In the genomic region with DNA sequence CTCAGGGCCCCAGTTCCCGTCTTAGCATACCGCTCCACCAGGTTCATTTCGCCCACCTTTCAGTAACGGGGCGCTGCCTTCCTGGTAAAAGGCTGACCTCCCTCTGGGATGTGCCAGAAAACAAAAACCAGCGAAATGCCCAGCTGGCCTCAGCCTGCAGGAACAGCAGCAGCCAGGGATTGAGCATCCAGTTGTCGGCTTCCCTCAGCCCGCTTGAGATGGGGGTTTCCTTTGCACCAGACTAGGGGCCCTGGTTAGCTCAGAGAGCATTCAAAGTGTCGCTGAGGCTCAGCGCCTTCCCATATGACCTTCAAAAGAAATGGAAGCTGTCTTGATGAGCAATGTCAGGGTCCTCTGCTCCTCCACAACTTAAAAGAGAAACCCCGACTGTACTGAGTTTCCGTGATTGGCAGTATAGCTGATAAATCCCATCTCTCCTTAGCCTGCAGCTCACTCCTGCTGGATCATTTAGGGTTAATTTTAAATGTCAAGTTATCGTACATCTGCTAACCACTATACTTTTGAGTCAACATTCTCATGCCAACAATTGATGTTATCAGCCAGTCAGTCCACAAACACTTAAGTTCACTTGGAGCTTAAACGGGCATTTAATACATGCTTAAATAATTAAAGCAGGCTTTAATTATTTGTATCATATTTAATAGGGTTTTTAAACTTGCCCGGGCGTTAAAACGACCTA, we compare ENCODE assay signal across 8 mouse cellular contexts. TPM values are rescaled to one million over a fixed set of nuclear protein-coding genes. Genes with fewer than 3 reads are reported as not detected.
DNase-seq lines count a peak whose midpoint lies in the region; ATAC-seq and TF ChIP-seq lines count a peak whose summit lies in the region.

No protein-coding gene starts in this region.

- peak overlapping the region; percentile 69 for H3K27ac ChIP-seq in embryonic facial prominence, embryonic 10.5 days (replicated peaks)
- peak overlapping the region; percentile 77; the same call in 1 of the 2 replicates for H3K27ac ChIP-seq in intestine, embryonic 14.5 days (ENCODE audit: low read depth)
- H3K27ac ChIP-seq in neural tube, embryonic 12.5 days, result no peak overlapping the region

- H3K9ac ChIP-seq in intestine, embryonic 14.5 days (ENCODE audit: low read length), result peak overlapping the region; percentile 49
- H3K9ac ChIP-seq in neural tube, embryonic 12.5 days, result peak overlapping the region; percentile 27

- peak; percentile 26; the same call in 1 of the 2 replicates for ATAC-seq in intestine, embryonic 14.5 days (replicated peaks; ENCODE audit: low FRiP score, low TSS enrichment, low read depth)
- no peak for ATAC-seq in neural tube, embryonic 12.5 days (ENCODE audit: low FRiP score, low read depth)

- peak overlapping the region; percentile 83 for H3K4me2 ChIP-seq in intestine, embryonic 14.5 days (ENCODE audit: low read length)
- H3K4me2 ChIP-seq in neural tube, embryonic 12.5 days (replicated peaks), result peak overlapping the region; percentile 60

- TF ChIP-seq POLR2A in lung, adult 2 months (IDR thresholded peaks at IDR 0.05; ENCODE audit: borderline replicate concordance, extremely low read depth, low read depth, low read length), result no peak

- no peaks in the 10 kb centered on the region for H3K9me3 ChIP-seq in embryonic facial prominence, embryonic 10.5 days
- H3K9me3 ChIP-seq in intestine, embryonic 14.5 days (ENCODE audit: control insufficient read depth, low read length), result no peaks in the 10 kb centered on the region
- H3K9me3 ChIP-seq in neural tube, embryonic 12.5 days, result no peaks in the 10 kb centered on the region

- no peak for DNase-seq in lung, adult 2 months
- DNase-seq in lung, postnatal 25 days (ENCODE audit: low spot score), result no peak
- DNase-seq in embryonic facial prominence, embryonic 10.5 days (ENCODE audit: low spot score), result no peak
- no peak for DNase-seq in intestine, embryonic 14.5 days (ENCODE audit: low spot score)
- DNase-seq in adrenal gland, adult (ENCODE audit: inconsistent age in 2 of 2, low spot score in 1 of 2), result no peak
- DNase-seq in spleen, postnatal 4 days (ENCODE audit: low spot score in 2 of 2), result no peak
- DNase-seq in cerebellum, adult 11 months, result no peak

- peaks cover 7% of the 10 kb centered on the region for H3K4me1 ChIP-seq in lung, adult 2 months (ENCODE audit: control insufficient read depth, insufficient read depth, low read length)
- peaks cover 16% of the 10 kb centered on the region for H3K4me1 ChIP-seq in embryonic facial prominence, embryonic 10.5 days
- H3K4me1 ChIP-seq in intestine, embryonic 14.5 days (replicated peaks; ENCODE audit: control insufficient read depth, insufficient read depth, low read length), result peaks cover 6% of the 10 kb centered on the region; the same call in 1 of the 2 replicates
- 0 out of 2 replicates have a peak, but pooled peaks cover 11% of the 10 kb centered on the region for H3K4me1 ChIP-seq in neural tube, embryonic 12.5 days

- H3K27me3 ChIP-seq in embryonic facial prominence, embryonic 10.5 days (replicated peaks; ENCODE audit: low read depth, poor library complexity, severe bottlenecking), result peaks cover 57% of the 10 kb centered on the region
- H3K27me3 ChIP-seq in intestine, embryonic 14.5 days (replicated peaks; ENCODE audit: control insufficient read depth, insufficient read depth, low read length), result no peaks in the 10 kb centered on the region
- H3K27me3 ChIP-seq in neural tube, embryonic 12.5 days (replicated peaks), result peaks cover 6% of the 10 kb centered on the region; the same call in 1 of the 2 replicates

- H3K36me3 ChIP-seq in embryonic facial prominence, embryonic 10.5 days (replicated peaks), result no peaks in the 10 kb centered on the region
- no peaks in the 10 kb centered on the region for H3K36me3 ChIP-seq in intestine, embryonic 14.5 days (ENCODE audit: control insufficient read depth, insufficient read depth, low read length)
- H3K36me3 ChIP-seq in neural tube, embryonic 12.5 days, result no peaks in the 10 kb centered on the region

- WGBS in lung, adult 2 months, result 14% methylated on average over 17 of the region's 17 CpGs
- WGBS in embryonic facial prominence, embryonic 10.5 days, result 22% methylated on average over 17 of the region's 17 CpGs
- WGBS in intestine, embryonic 14.5 days, result 19% methylated on average over 17 of the region's 17 CpGs
- WGBS in neural tube, embryonic 12.5 days, result 28% methylated on average over 17 of the region's 17 CpGs

- H3K4me3 ChIP-seq in lung, adult 2 months (replicated peaks; ENCODE audit: extremely low read depth, low read depth, low read length), result peak overlapping the region; percentile 61
- H3K4me3 ChIP-seq in embryonic facial prominence, embryonic 10.5 days, result peak overlapping the region; percentile 54
- H3K4me3 ChIP-seq in intestine, embryonic 14.5 days (ENCODE audit: low read depth, low read length), result peak overlapping the region; percentile 37
- H3K4me3 ChIP-seq in neural tube, embryonic 12.5 days, result peak overlapping the region; percentile 18

- no peak for TF ChIP-seq CTCF in lung, adult 2 months (IDR thresholded peaks at IDR 0.05; ENCODE audit: insufficient read depth, low read length)

RNA-seq across cellular contexts. Expression of a gene that starts 19.5 kb away (rescaled TPM):
- polyA plus RNA-seq in lung, adult 2 months (2012; rRNA removed), result 8.7 and 10.5 TPM in 2 replicates
- polyA plus RNA-seq in embryonic facial prominence, embryonic 10.5 days (2016; fragmentation: Nextera tagmentation; extraction: Ambion mirVana), result 2.4 and 2.6 TPM in 2 replicates
- polyA plus RNA-seq in intestine, embryonic 14.5 days (2014; fragmentation: Nextera tagmentation; extraction: Ambion mirVana), result 3.4 and 3.5 TPM in 2 replicates
- 0.86 and 0.95 TPM in 2 replicates for polyA plus RNA-seq in neural tube, embryonic 12.5 days (2016; fragmentation: Nextera tagmentation; extraction: Ambion mirVana)

RNA-seq across cellular contexts. Expression of a gene that starts 40.4 kb away (rescaled TPM):
- polyA plus RNA-seq in lung, adult 2 months (2012; rRNA removed), result 11.6 and 12.7 TPM in 2 replicates
- 0.74 and 0.88 TPM in 2 replicates for polyA plus RNA-seq in embryonic facial prominence, embryonic 10.5 days (2016; fragmentation: Nextera tagmentation; extraction: Ambion mirVana)
- polyA plus RNA-seq in intestine, embryonic 14.5 days (2014; fragmentation: Nextera tagmentation; extraction: Ambion mirVana), result 1.4 and 2.0 TPM in 2 replicates
- polyA plus RNA-seq in neural tube, embryonic 12.5 days (2016; fragmentation: Nextera tagmentation; extraction: Ambion mirVana), result 2.6 and 2.8 TPM in 2 replicates
